Mouse (Mus musculus) ES-E14 (cell line): ENCODE measurements around the gene Ralbp1. TPM values are rescaled to one million over a fixed set of nuclear protein-coding genes. Genes with fewer than 3 reads are reported as not detected.
A peak's percentile ranks its signal among the peaks of the same experiment; 100 is the strongest.

Source experiments
- DNase-seq: peaks from one replicate; pipeline ENCODE4 v3.0.0-alpha.2; 2013; ENCODE audit warnings: low read depth, low spot score
- H3K27ac ChIP-seq: 2 replicates; pipeline ENCODE4 v1.5.1; 2012; ENCODE audit warnings: low read depth, mild to moderate bottlenecking, low read length, moderate library complexity, mixed read lengths; ENCODE audit not compliant: poor library complexity, insufficient read depth, severe bottlenecking
- H3K36me3 ChIP-seq: 2 replicates; pipeline ENCODE4 v1.6.1; 2012; ENCODE audit warnings: mild to moderate bottlenecking, low read length, moderate library complexity, mixed read lengths; ENCODE audit not compliant: control insufficient read depth, poor library complexity, insufficient read depth, severe bottlenecking
- H3K4me1 ChIP-seq, 2 experiments: fragments of 150-350 bp in 1 of 2; sonication (generic) in 1 of 2; 2 replicates each; pipeline ENCODE4 v1.6.1; 2012; ENCODE audit warnings: low read length in 2 of 2, mild to moderate bottlenecking in 1 of 2, mixed read lengths in 1 of 2; ENCODE audit not compliant: control insufficient read depth in 2 of 2, insufficient read depth in 2 of 2, poor library complexity in 1 of 2
- H3K4me3 ChIP-seq, 2 experiments: fragments of 150-350 bp in 1 of 2; sonication (generic) in 1 of 2; 2 replicates each; pipeline ENCODE4 v1.5.1; 2012; ENCODE audit warnings: low read length in 2 of 2, low read depth in 1 of 2, mild to moderate bottlenecking in 1 of 2, mixed read lengths in 1 of 2; ENCODE audit not compliant: insufficient read depth in 1 of 2, poor library complexity in 1 of 2, severe bottlenecking in 1 of 2
- H3K9ac ChIP-seq: 2 replicates; pipeline ENCODE4 v1.6.1; 2012; ENCODE audit warnings: low read depth, mild to moderate bottlenecking, low read length, mixed read lengths; ENCODE audit not compliant: poor library complexity, insufficient read depth, severe bottlenecking
- H3K9me3 ChIP-seq: fragments of 150-350 bp; sonication (generic); 2 replicates; pipeline ENCODE4 v1.6.1; 2012; ENCODE audit warnings: low read depth, mild to moderate bottlenecking, low read length; ENCODE audit not compliant: control insufficient read depth, insufficient read depth
- CHD2 ChIP-seq: IDR thresholded peaks from 2 replicates; pipeline ENCODE4 v1.6.1; 2014; ENCODE audit warnings: mild to moderate bottlenecking, low read depth, low read length, inconsistent platforms
- HCFC1 ChIP-seq: IDR thresholded peaks from 2 replicates; pipeline ENCODE4 v1.6.1; 2012; ENCODE audit warnings: low read length, inconsistent platforms, borderline replicate concordance; ENCODE audit not compliant: insufficient read depth
- MAFK ChIP-seq: IDR thresholded peaks from 2 replicates; pipeline ENCODE4 v1.6.1; 2014; ENCODE audit warnings: mild to moderate bottlenecking, low read depth, low read length, inconsistent platforms; ENCODE audit not compliant: insufficient read depth
- ZC3H11A ChIP-seq: IDR thresholded peaks from 2 replicates; pipeline ENCODE4 v1.6.1; 2012; ENCODE audit warnings: low read depth, mild to moderate bottlenecking, inconsistent platforms, low read length, borderline replicate concordance
- ZNF384 ChIP-seq: IDR thresholded peaks from 2 replicates; pipeline ENCODE4 v1.6.1; 2012; ENCODE audit warnings: low read depth, low read length, inconsistent platforms
- in situ Hi-C, 2 experiments: fragments of 600-800 bp; cut with MboI; formaldehyde crosslinking; loops; one replicate each; pipeline ENCODE4 v1.15.1; 2025; ENCODE audit warnings: low sequenced_read_pairs in 2 of 2, inconsistent platforms in 1 of 2; ENCODE audit not compliant: unreplicated experiment in 2 of 2
- total RNA-seq: library from RNA; depleted of rRNA; stranded (reverse); fragments of 300-350 nt; gene quantifications from 2 replicates; pipeline ENCODE4 v1.2.3, GENCODE M21; 2012

Gene Ralbp1
- total RNA-seq, 1 experiment: 57.6 TPM

- Histone ChIP-seq H3K9ac (no peak overlapping the region), H3K9me3 (no peaks in the 10 kb centered on the region), H3K27ac (no peak overlapping the region), H3K4me3 (no peak overlapping the region), H3K36me3 (no peaks in the 10 kb centered on the region), H3K4me1 (peaks cover 11 to 31% of the 10 kb centered on the region in 2 experiments; a peak in 3 of 4 replicates)
- DNase-seq: no peak
- in situ Hi-C loops: no loop called here
- no peak for TF ChIP-seq MAFK
- TF ChIP-seq ZC3H11A: no peak
- TF ChIP-seq ZNF384: no peak
- TF ChIP-seq HCFC1: no peak
- no peak for TF ChIP-seq CHD2
Observed at GRCm38 (mm10) chr17:65911285-65912069, 25.9 kb upstream of the Ralbp1 start.

DNA sequence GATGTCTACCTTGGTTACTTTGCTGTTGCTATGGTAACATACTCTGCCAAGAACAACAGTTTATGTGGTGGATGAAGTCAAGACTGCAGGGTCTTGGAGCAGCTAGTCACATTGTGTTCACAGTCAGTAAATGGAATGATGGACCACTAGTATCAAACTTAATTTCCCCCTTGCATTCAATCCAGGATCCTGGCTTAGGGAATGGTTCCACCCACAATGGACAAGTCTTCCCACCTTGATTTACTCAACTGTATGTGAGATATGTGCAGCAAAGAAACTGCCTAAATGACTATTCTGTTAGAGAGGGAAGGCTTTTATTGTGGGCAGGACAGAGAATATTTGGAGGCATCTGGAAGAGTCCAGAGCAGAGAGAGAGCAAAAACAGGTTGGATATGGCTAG, 22.7 kb upstream of the Ralbp1 start:
- no peak overlapping the region for H3K9ac ChIP-seq
- no peak for TF ChIP-seq CHD2
- no peak for TF ChIP-seq ZNF384
- TF ChIP-seq HCFC1: no peak
- no peak for TF ChIP-seq ZC3H11A
- TF ChIP-seq MAFK: no peak
- no peak overlapping the region for H3K27ac ChIP-seq
- DNase-seq: no peak
- H3K36me3 ChIP-seq: no peaks in the 10 kb centered on the region
- no peak overlapping the region for H3K4me3 ChIP-seq
- peaks cover 5 to 22% of the 10 kb centered on the region in 2 experiments; a peak in 3 of 4 replicates for H3K4me1 ChIP-seq
- H3K9me3 ChIP-seq: no peaks in the 10 kb centered on the region
- in situ Hi-C loops: no loop called here

- in situ Hi-C loops: no loop called here
- no peak overlapping the region for H3K9ac ChIP-seq
- H3K4me1 ChIP-seq: peaks cover 3 to 16% of the 10 kb centered on the region in 2 experiments; a peak in 2 of 4 replicates
- no peak overlapping the region for H3K27ac ChIP-seq
- H3K36me3 ChIP-seq: no peaks in the 10 kb centered on the region
- DNase-seq: no peak
- TF ChIP-seq ZC3H11A (no peak), HCFC1 (no peak), CHD2 (no peak), ZNF384 (no peak), MAFK (no peak)
- H3K4me3 ChIP-seq: peak overlapping the region in 1 of 2 experiments; percentile 37; a peak in 1 of 4 replicates
- H3K9me3 ChIP-seq: no peaks in the 10 kb centered on the region
Observed at GRCm38 (mm10) chr17:65906895-65907401, 21.4 kb upstream of the Ralbp1 start.

DNA sequence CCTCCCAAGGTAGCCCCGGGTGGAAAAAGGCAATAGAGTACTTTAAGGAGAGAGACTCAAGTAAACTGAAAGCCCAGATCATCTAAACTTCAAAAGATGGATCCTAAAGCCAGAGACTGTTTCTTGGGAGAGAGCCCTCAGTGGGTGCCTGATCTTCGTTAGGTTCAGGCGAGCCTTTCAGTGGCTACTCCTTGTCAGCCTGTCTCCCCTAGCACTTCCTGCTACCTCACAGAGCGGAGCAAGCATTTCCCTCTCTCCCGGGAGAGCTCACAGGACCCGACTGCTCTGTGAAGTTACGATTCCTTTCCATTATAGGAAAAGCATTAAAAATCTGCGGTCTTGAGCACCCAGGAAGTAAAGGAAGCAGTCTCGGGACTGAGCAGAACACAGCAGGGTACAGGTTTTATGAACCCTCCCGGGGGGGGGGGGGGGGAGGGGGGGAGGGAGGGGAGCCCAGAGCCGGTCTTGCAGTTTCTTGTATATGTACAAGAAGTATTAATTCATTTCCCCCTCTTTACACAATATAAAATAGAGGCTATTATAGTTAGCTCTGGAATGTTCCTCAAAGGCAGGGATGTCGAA, 20.8 kb upstream of the Ralbp1 start:
- in situ Hi-C loops: no loop called here
- TF ChIP-seq ZNF384: no peak
- no peak for TF ChIP-seq MAFK
- no peak for TF ChIP-seq CHD2
- no peak for TF ChIP-seq HCFC1
- TF ChIP-seq ZC3H11A: no peak

More for the DNA sequence above, 20.8 kb upstream of the Ralbp1 start:
- Histone ChIP-seq H3K9ac (no peak overlapping the region), H3K4me3 (peak overlapping the region in 1 of 2 experiments; percentile 37; a peak in 2 of 4 replicates), H3K36me3 (no peaks in the 10 kb centered on the region), H3K9me3 (no peaks in the 10 kb centered on the region), H3K4me1 (peaks cover 2 to 14% of the 10 kb centered on the region in 2 experiments; a peak in 2 of 4 replicates), H3K27ac (no peak overlapping the region)
- DNase-seq: no peak
